Mouse (Mus musculus): Measurements from ENCODE around the gene Thrsp. TPM values are rescaled to one million over a fixed set of nuclear protein-coding genes. Genes with fewer than 3 reads are reported as not detected.

The Thrsp gene
- polyA plus RNA-seq, 1 experiment, result not detected

DNA sequence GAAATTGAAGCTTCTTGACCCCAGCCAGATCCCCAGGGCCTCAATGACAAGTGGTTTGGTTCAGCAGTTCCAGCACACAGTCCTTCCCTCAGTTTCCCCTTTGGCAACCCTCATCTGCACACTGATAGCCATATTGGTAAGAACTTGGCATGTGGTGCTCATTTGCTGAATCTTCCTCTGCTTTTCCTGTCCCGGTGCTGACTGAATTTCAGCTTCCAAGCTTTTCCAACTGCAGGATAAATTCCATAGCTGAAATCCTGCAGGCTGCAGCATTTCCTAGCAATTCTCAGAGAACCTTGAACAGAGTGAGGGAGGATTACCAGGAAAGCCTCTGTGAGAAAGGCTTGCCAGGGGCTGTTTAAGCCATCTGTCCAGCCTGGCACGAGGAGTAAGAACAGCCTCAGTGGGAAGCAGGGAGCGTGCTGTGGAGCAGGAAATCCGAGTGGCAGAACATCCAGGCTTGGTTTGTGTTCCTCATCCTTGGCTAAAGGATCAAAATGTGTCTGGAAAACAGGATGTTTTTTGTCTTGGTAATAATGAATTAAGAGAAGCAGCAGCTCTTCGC, 30.6 kb downstream of the Thrsp start:
- TF ChIP-seq GATA1 (IDR thresholded peaks at IDR 0.05; ENCODE audit: low read length), result no peak
- TF ChIP-seq TAL1 (IDR thresholded peaks at IDR 0.05; ENCODE audit: low read length), result no peak
- H3K4me3 ChIP-seq (replicated peaks), result no peak overlapping the region
- H3K36me3 ChIP-seq (ENCODE audit: control insufficient read depth), result peaks cover 79% of the 10 kb centered on the region
- no peaks in the 10 kb centered on the region for H3K27me3 ChIP-seq (ENCODE audit: control insufficient read depth)
- no peaks in the 10 kb centered on the region for H3K4me1 ChIP-seq (ENCODE audit: control insufficient read depth)
- no peaks in the 10 kb centered on the region for H3K9me3 ChIP-seq (ENCODE audit: control insufficient read depth, low read length)

DNA sequence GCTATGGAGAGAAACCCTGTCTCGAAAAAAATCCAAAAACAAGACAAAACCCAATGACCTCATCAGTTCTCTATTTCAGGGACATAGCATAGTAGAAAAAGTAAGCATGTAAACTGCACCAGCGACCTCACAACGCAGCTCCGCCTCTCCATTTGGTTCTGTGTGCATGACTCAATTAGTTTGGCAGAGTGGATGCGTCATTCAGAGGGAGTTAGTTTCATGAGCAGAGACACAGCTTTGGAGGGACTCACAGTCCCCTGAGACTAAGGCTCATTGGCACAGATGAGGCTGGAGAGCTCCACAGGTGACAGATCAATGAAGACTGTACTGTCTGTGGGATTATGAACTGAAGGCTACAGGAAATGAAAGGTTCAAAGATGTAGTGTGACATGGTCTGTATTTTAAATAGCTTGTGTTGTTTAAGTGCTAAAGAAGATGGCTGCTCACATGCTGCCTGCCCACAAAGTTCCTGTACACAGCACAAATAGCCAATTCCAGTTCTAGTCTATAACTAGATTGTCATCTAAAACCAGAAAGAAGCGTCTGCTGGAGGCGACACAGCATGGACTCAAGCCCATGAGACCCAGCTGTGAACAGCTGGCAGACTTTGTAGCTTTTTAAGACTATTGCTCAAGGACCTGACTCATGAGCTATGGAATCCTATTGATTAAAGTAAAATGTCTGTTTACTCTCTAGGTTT, 31.3 kb downstream of the Thrsp start:
- Histone ChIP-seq H3K36me3 (ENCODE audit: control insufficient read depth) (peaks cover 78% of the 10 kb centered on the region), H3K4me3 (replicated peaks) (no peak overlapping the region), H3K9me3 (ENCODE audit: control insufficient read depth, low read length) (no peaks in the 10 kb centered on the region), H3K4me1 (ENCODE audit: control insufficient read depth) (no peaks in the 10 kb centered on the region), H3K27me3 (ENCODE audit: control insufficient read depth) (no peaks in the 10 kb centered on the region)
- TF ChIP-seq GATA1 (IDR thresholded peaks at IDR 0.05; ENCODE audit: low read length), result no peak
- TF ChIP-seq TAL1 (IDR thresholded peaks at IDR 0.05; ENCODE audit: low read length), result no peak

DNA sequence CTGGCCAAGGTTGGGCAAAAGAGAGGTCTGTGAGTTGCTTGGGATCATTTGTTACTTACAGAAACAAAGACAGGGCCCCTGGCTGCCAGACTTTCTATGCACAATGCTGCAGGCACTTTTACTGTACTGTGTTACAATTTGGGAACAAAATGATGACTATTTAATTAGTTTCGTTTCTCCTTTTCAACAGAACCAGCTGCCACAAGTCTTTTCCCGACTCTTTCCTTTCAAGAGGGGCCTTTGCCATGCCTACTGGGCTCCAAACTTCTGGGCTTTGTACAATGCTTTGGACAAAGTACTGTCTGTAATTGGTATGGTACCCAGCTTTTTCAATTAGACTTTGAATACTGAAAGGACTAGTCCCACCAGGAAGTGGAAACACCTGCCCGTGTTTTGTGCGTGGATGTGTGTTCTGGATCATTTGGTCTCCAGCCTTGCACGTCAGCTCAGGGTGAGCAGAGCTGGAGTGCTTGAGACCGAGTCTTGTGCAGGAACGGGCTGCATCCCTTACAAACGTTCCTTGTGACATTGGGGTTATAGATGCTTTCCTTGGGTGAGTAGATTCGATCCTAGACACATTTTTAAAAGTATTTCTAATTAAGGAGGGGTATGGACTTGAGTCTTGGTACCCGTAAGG, 33.9 kb downstream of the Thrsp start:
- Histone ChIP-seq H3K27me3 (ENCODE audit: control insufficient read depth) (no peaks in the 10 kb centered on the region), H3K4me1 (ENCODE audit: control insufficient read depth) (no peaks in the 10 kb centered on the region), H3K9me3 (ENCODE audit: control insufficient read depth, low read length) (no peaks in the 10 kb centered on the region), H3K36me3 (ENCODE audit: control insufficient read depth) (peaks cover 86% of the 10 kb centered on the region), H3K4me3 (replicated peaks) (no peak overlapping the region)
- TF ChIP-seq GATA1 (IDR thresholded peaks at IDR 0.05; ENCODE audit: low read length) (no peak), TAL1 (IDR thresholded peaks at IDR 0.05; ENCODE audit: low read length) (no peak)

- Histone ChIP-seq H3K27me3 (ENCODE audit: control insufficient read depth) (no peaks in the 10 kb centered on the region), H3K4me1 (ENCODE audit: control insufficient read depth) (no peaks in the 10 kb centered on the region), H3K9me3 (ENCODE audit: control insufficient read depth, low read length) (no peaks in the 10 kb centered on the region), H3K36me3 (ENCODE audit: control insufficient read depth) (peaks cover 88% of the 10 kb centered on the region), H3K4me3 (replicated peaks) (no peak overlapping the region)
- no peak for TF ChIP-seq GATA1 (IDR thresholded peaks at IDR 0.05; ENCODE audit: low read length)
- no peak for TF ChIP-seq TAL1 (IDR thresholded peaks at IDR 0.05; ENCODE audit: low read length)
These were observed 34.9 kb downstream of the Thrsp start for GRCm38 (mm10) chr7:97382661-97383060.

- no peaks in the 10 kb centered on the region for H3K27me3 ChIP-seq (ENCODE audit: control insufficient read depth)
- H3K36me3 ChIP-seq (ENCODE audit: control insufficient read depth), result peaks cover 81% of the 10 kb centered on the region
- H3K4me1 ChIP-seq (ENCODE audit: control insufficient read depth), result peaks cover 4% of the 10 kb centered on the region
- no peaks in the 10 kb centered on the region for H3K9me3 ChIP-seq (ENCODE audit: control insufficient read depth, low read length)
- no peak overlapping the region for H3K4me3 ChIP-seq (replicated peaks)
- no peak for TF ChIP-seq GATA1 (IDR thresholded peaks at IDR 0.05; ENCODE audit: low read length)
- TF ChIP-seq TAL1 (IDR thresholded peaks at IDR 0.05; ENCODE audit: low read length), result no peak
These were observed 36.9 kb downstream of the Thrsp start for GRCm38 (mm10) chr7:97380500-97381123.

DNA sequence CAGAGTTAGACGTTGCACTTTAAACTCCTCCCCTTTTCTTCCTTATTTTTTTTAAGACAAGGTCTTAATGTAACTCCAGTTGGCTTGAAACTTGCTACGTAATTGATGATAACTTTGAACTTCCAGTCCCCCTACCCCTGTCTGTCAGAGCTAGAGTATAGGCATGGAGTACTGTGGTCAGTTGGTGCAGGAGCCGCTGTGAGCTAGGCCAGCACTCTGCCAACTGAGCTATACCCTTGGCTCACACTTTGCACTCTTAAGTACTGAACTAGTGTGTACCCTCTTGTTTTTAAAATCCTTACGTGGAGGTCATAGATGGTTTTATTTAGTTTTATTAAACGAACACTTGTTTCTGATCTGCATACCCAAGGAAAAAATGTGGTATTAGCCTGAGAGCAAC, 38.2 kb downstream of the Thrsp start:
- Histone ChIP-seq H3K27me3 (ENCODE audit: control insufficient read depth) (no peaks in the 10 kb centered on the region), H3K9me3 (ENCODE audit: control insufficient read depth, low read length) (no peaks in the 10 kb centered on the region), H3K4me3 (replicated peaks) (no peak overlapping the region), H3K36me3 (ENCODE audit: control insufficient read depth) (peaks cover 82% of the 10 kb centered on the region), H3K4me1 (ENCODE audit: control insufficient read depth) (peaks cover 5% of the 10 kb centered on the region)
- TF ChIP-seq TAL1 (IDR thresholded peaks at IDR 0.05; ENCODE audit: low read length) (no peak), GATA1 (IDR thresholded peaks at IDR 0.05; ENCODE audit: low read length) (no peak)

- Histone ChIP-seq H3K4me3 (replicated peaks) (no peak overlapping the region), H3K27me3 (ENCODE audit: control insufficient read depth) (no peaks in the 10 kb centered on the region), H3K4me1 (ENCODE audit: control insufficient read depth) (peaks cover 19% of the 10 kb centered on the region), H3K36me3 (ENCODE audit: control insufficient read depth) (peaks cover 56% of the 10 kb centered on the region), H3K9me3 (ENCODE audit: control insufficient read depth, low read length) (no peaks in the 10 kb centered on the region)
- TF ChIP-seq TAL1 (IDR thresholded peaks at IDR 0.05; ENCODE audit: low read length), result no peak
- TF ChIP-seq GATA1 (IDR thresholded peaks at IDR 0.05; ENCODE audit: low read length), result no peak
These were observed 41.6 kb downstream of the Thrsp start for GRCm38 (mm10) chr7:97375906-97376305.

GRCm38 (mm10) chr7:97375101-97375500, 42.4 kb downstream of the Thrsp start:
- Histone ChIP-seq H3K4me3 (replicated peaks) (no peak overlapping the region), H3K36me3 (ENCODE audit: control insufficient read depth) (peaks cover 51% of the 10 kb centered on the region), H3K4me1 (ENCODE audit: control insufficient read depth) (peaks cover 22% of the 10 kb centered on the region), H3K9me3 (ENCODE audit: control insufficient read depth, low read length) (no peaks in the 10 kb centered on the region), H3K27me3 (ENCODE audit: control insufficient read depth) (no peaks in the 10 kb centered on the region)
- TF ChIP-seq TAL1 (IDR thresholded peaks at IDR 0.05; ENCODE audit: low read length), result no peak
- no peak for TF ChIP-seq GATA1 (IDR thresholded peaks at IDR 0.05; ENCODE audit: low read length)

GRCm38 (mm10) chr7:97365887-97366286, 51.6 kb downstream of the Thrsp start:
- H3K27me3 ChIP-seq (ENCODE audit: control insufficient read depth), result peaks cover 54% of the 10 kb centered on the region
- peaks cover 4% of the 10 kb centered on the region for H3K4me1 ChIP-seq (ENCODE audit: control insufficient read depth)
- no peaks in the 10 kb centered on the region for H3K36me3 ChIP-seq (ENCODE audit: control insufficient read depth)
- no peak overlapping the region for H3K4me3 ChIP-seq (replicated peaks)
- 0 out of 2 replicates have a peak, but pooled peaks cover 2% of the 10 kb centered on the region for H3K9me3 ChIP-seq (ENCODE audit: control insufficient read depth, low read length)
- TF ChIP-seq TAL1 (IDR thresholded peaks at IDR 0.05; ENCODE audit: low read length) (no peak), GATA1 (IDR thresholded peaks at IDR 0.05; ENCODE audit: low read length) (no peak)

Other genes starting within 250 kb of the Thrsp start
- 0.02 TPM in 1 of 2 replicates, not detected in the other for gene Usp35, start 85.7 kb downstream of the Thrsp start, polyA plus RNA-seq (2012)
- not detected in 2 replicates for gene Kctd21, start 85.4 kb downstream of the Thrsp start, polyA plus RNA-seq (2012)
- gene Alg8, start 46.1 kb downstream of the Thrsp start, polyA plus RNA-seq (2012), result 0.06 and 0.10 TPM in 2 replicates
- gene Ndufc2, start 17.7 kb downstream of the Thrsp start, polyA plus RNA-seq (2012), result 14.7 and 15.6 TPM in 2 replicates
- 2.1 and 2.7 TPM in 2 replicates for gene Kctd14, start 33.6 kb upstream of the Thrsp start, polyA plus RNA-seq (2012)
- 0.58 and 1.1 TPM in 2 replicates for gene Ints4, start 63.2 kb upstream of the Thrsp start, polyA plus RNA-seq (2012)
- 0.17 and 0.63 TPM in 2 replicates for gene Aamdc, start 161.8 kb upstream of the Thrsp start, polyA plus RNA-seq (2012)
- 0.53 and 0.68 TPM in 2 replicates for gene Rsf1, start 162.2 kb upstream of the Thrsp start, polyA plus RNA-seq (2012)

All from erythroblast, embryonic 14.5 days (primary cell).